Mouse (Mus musculus) CH12.LX (cell line): ENCODE data around the gene Lmf1. TPM values are rescaled to one million over a fixed set of nuclear protein-coding genes. Genes with fewer than 3 reads are reported as not detected.

ENCODE experiments used
- DNase-seq: peaks from one replicate; pipeline ENCODE4 v3.0.0-alpha.2; 2013; ENCODE audit errors: extremely low read depth
- H3K27ac ChIP-seq: 2 replicates; pipeline ENCODE4 v1.5.1; 2012; ENCODE audit warnings: low read depth, mild to moderate bottlenecking, control low read depth, moderate library complexity; ENCODE audit not compliant: insufficient read depth
- H3K27me3 ChIP-seq: replicated peaks from 2 replicates; pipeline ENCODE3; 2012; ENCODE audit warnings: inconsistent platforms
- H3K36me3 ChIP-seq, 2 experiments: replicated peaks in 1 of 2; 2 replicates each; pipeline versions ENCODE3 to v1.6.1; 2012; ENCODE audit warnings: inconsistent platforms in 1 of 2, low read length in 1 of 2, mild to moderate bottlenecking in 1 of 2, mixed read lengths in 1 of 2, moderate library complexity in 1 of 2; ENCODE audit not compliant: control insufficient read depth in 1 of 2, insufficient read depth in 1 of 2
- H3K4me1 ChIP-seq, 2 experiments: 2 replicates each; pipeline ENCODE4 v1.6.1; 2012; ENCODE audit warnings: inconsistent platforms in 1 of 2, moderate library complexity in 1 of 2; ENCODE audit not compliant: insufficient read depth in 2 of 2, control insufficient read depth in 1 of 2
- H3K4me2 ChIP-seq: 2 replicates; pipeline ENCODE4 v1.6.1; 2012; ENCODE audit warnings: low read depth, mild to moderate bottlenecking, control low read depth; ENCODE audit not compliant: poor library complexity, insufficient read depth, severe bottlenecking
- H3K4me3 ChIP-seq, 3 experiments: fragments of 150-350 bp in 1 of 3; sonication (generic) in 1 of 3; replicated peaks in 1 of 3; 2 replicates each; pipeline versions ENCODE3 to v1.5.1; 2011 to 2012; ENCODE audit warnings: low read depth in 2 of 3, low read length in 2 of 3, mild to moderate bottlenecking in 2 of 3, moderate library complexity in 2 of 3, control low read depth in 1 of 3, improper control_type of control experiment in 1 of 3, inconsistent platforms in 1 of 3, mixed read lengths in 1 of 3; ENCODE audit not compliant: poor library complexity in 1 of 3
- H3K79me2 ChIP-seq: replicated peaks from 2 replicates; pipeline ENCODE4 v1.6.1; 2012; ENCODE audit warnings: mild to moderate bottlenecking, moderate library complexity; ENCODE audit not compliant: control insufficient read depth, poor library complexity, insufficient read depth, severe bottlenecking; ENCODE audit errors: extremely low read depth
- H3K9ac ChIP-seq: 2 replicates; pipeline ENCODE4 v1.6.1; 2012; ENCODE audit warnings: low read depth, mild to moderate bottlenecking, control low read depth, moderate library complexity; ENCODE audit not compliant: insufficient read depth
- H3K9me3 ChIP-seq: replicated peaks from 2 replicates; pipeline ENCODE3; 2012; ENCODE audit warnings: low read length, inconsistent platforms, mixed read lengths
- CHD1 ChIP-seq: IDR thresholded peaks from 2 replicates; pipeline ENCODE4 v1.6.1; 2012; ENCODE audit warnings: low read depth, low read length, improper control_type of control experiment, inconsistent platforms
- CHD2 ChIP-seq: IDR thresholded peaks from 2 replicates; pipeline ENCODE4 v1.6.1; 2011; ENCODE audit warnings: low read length, improper control_type of control experiment
- CTCF ChIP-seq, 2 experiments: IDR thresholded peaks in 1 of 2; conservative IDR thresholded peaks in 1 of 2; 2 replicates each; pipeline ENCODE4 v1.5.1; 2011 to 2012; ENCODE audit warnings: low read depth in 2 of 2, low read length in 2 of 2, improper control_type of control experiment in 1 of 2, inconsistent platforms in 1 of 2, mild to moderate bottlenecking in 1 of 2, moderate library complexity in 1 of 2
- ELF1 ChIP-seq: IDR thresholded peaks from 2 replicates; pipeline ENCODE4 v1.6.1; 2014; ENCODE audit warnings: low read depth, mild to moderate bottlenecking, inconsistent platforms, low read length, improper control_type of control experiment
- EP300 ChIP-seq: IDR thresholded peaks from 2 replicates; pipeline ENCODE4 v1.6.1; 2011; ENCODE audit warnings: low read length, improper control_type of control experiment
- ETS1 ChIP-seq: conservative IDR thresholded peaks from 2 replicates; pipeline ENCODE4 v1.6.1; 2012; ENCODE audit warnings: low read depth, mild to moderate bottlenecking, inconsistent platforms, low read length, improper control_type of control experiment, moderate library complexity
- GABPA ChIP-seq: IDR thresholded peaks from 2 replicates; pipeline ENCODE4 v1.6.1; 2012; ENCODE audit warnings: low read depth, low read length, improper control_type of control experiment, inconsistent platforms; ENCODE audit not compliant: insufficient replicate concordance
- HCFC1 ChIP-seq: IDR thresholded peaks from 2 replicates; pipeline ENCODE4 v1.6.1; 2012; ENCODE audit warnings: low read depth, mild to moderate bottlenecking, inconsistent platforms, low read length, improper control_type of control experiment
- IRF4 ChIP-seq: IDR thresholded peaks from 2 replicates; pipeline ENCODE4 v1.6.1; 2014; ENCODE audit warnings: low read depth, mild to moderate bottlenecking, inconsistent platforms, low read length, improper control_type of control experiment
- JUN ChIP-seq: IDR thresholded peaks from 2 replicates; pipeline ENCODE4 v1.6.1; 2011; ENCODE audit warnings: low read depth, mild to moderate bottlenecking, low read length, improper control_type of control experiment, moderate library complexity; ENCODE audit not compliant: insufficient read depth
- MAFK ChIP-seq: IDR thresholded peaks from 2 replicates; pipeline ENCODE4 v1.6.1; 2011; ENCODE audit warnings: low read length, improper control_type of control experiment; ENCODE audit not compliant: insufficient replicate concordance
- MAX ChIP-seq: IDR thresholded peaks from 2 replicates; pipeline ENCODE4 v1.6.1; 2011; ENCODE audit warnings: low read length, improper control_type of control experiment
- MAZ ChIP-seq: IDR thresholded peaks from 2 replicates; pipeline ENCODE4 v1.6.1; 2012; ENCODE audit warnings: low read depth, mild to moderate bottlenecking, inconsistent platforms, low read length, improper control_type of control experiment, moderate library complexity
- MEF2A ChIP-seq: IDR thresholded peaks from 2 replicates; pipeline ENCODE4 v1.6.1; 2014; ENCODE audit warnings: low read depth, mild to moderate bottlenecking, inconsistent platforms, low read length, improper control_type of control experiment, borderline replicate concordance
- MYC ChIP-seq: IDR thresholded peaks from 2 replicates; pipeline ENCODE4 v1.6.1; 2011; ENCODE audit warnings: low read depth, mild to moderate bottlenecking, improper control_type of control experiment, low read length
- NELFE ChIP-seq: IDR thresholded peaks from 2 replicates; pipeline ENCODE4 v1.6.1; 2011; ENCODE audit warnings: low read depth, low read length, improper control_type of control experiment
- NRF1 ChIP-seq: IDR thresholded peaks from 2 replicates; pipeline ENCODE4 v1.6.1; 2014; ENCODE audit warnings: low read depth, mild to moderate bottlenecking, inconsistent platforms, low read length, improper control_type of control experiment, moderate library complexity
- POLR2A ChIP-seq: IDR thresholded peaks from 2 replicates; pipeline ENCODE4 v1.6.1; 2011; ENCODE audit warnings: low read depth, mild to moderate bottlenecking, improper control_type of control experiment, low read length
- POLR2AphosphoS2 ChIP-seq: IDR thresholded peaks from 2 replicates; pipeline ENCODE4 v1.6.1; 2011; ENCODE audit warnings: low read depth, low read length, improper control_type of control experiment
- RAD21 ChIP-seq: IDR thresholded peaks from 2 replicates; pipeline ENCODE4 v1.6.1; 2011; ENCODE audit warnings: low read depth, mild to moderate bottlenecking, low read length, improper control_type of control experiment, moderate library complexity
- RCOR1 ChIP-seq: conservative IDR thresholded peaks from 2 replicates; pipeline ENCODE4 v1.6.1; 2012; ENCODE audit warnings: low read depth, mild to moderate bottlenecking, inconsistent platforms, low read length, improper control_type of control experiment
- SMC3 ChIP-seq: IDR thresholded peaks from 2 replicates; pipeline ENCODE4 v1.6.1; 2011; ENCODE audit warnings: low read depth, low read length, improper control_type of control experiment
- USF1 ChIP-seq: IDR thresholded peaks from 2 replicates; pipeline ENCODE4 v1.6.1; 2014; ENCODE audit warnings: low read depth, mild to moderate bottlenecking, inconsistent platforms, low read length, improper control_type of control experiment
- ZC3H11A ChIP-seq: IDR thresholded peaks from 2 replicates; pipeline ENCODE4 v1.6.1; 2012; ENCODE audit warnings: low read depth, mild to moderate bottlenecking, inconsistent platforms, low read length, improper control_type of control experiment
- ZKSCAN1 ChIP-seq: IDR thresholded peaks from 2 replicates; pipeline ENCODE4 v1.6.1; 2012; ENCODE audit warnings: low read depth, inconsistent platforms, low read length, improper control_type of control experiment, borderline replicate concordance
- dilution Hi-C: fragments of 300-500 bp; cut with MboI; formaldehyde crosslinking; loops from 2 replicates; pipeline ENCODE4 v1.14.3; 2020; ENCODE audit warnings: low sequenced_read_pairs; ENCODE audit not compliant: extremely low pct_unique_long_range_greater_than_20kb, extremely low pct_ligation_motif_present
- in situ Hi-C: fragments of 300-500 bp; cut with MboI; formaldehyde crosslinking; loops from 3 replicates; pipeline ENCODE4 v1.14.3; 2019; ENCODE audit warnings: low sequenced_read_pairs, low pct_ligation_motif_present, low pct_unique_long_range_greater_than_20kb, mixed read lengths
- polyA plus RNA-seq: library from polyadenylated mRNA; unstranded; fragments of >175 nt; gene quantifications from 2 replicates; pipeline ENCODE4 v1.2.1, GENCODE M21; 2012; ENCODE audit warnings: low read depth; ENCODE audit not compliant: insufficient read length
- total RNA-seq, 2 experiments: library from RNA; depleted of rRNA; stranded (reverse); fragments of 300-350 nt in 1 of 2; fragments of >200 nt in 1 of 2; gene quantifications; 2 replicates each; pipeline ENCODE4 v1.2.3; 2012 to 2014

Gene Lmf1
- total and polyA plus RNA-seq, 3 experiments: 13.3 to 26.9 (median 15.2) TPM

- Histone ChIP-seq H3K9ac (no peak overlapping the region), H3K36me3 (no peaks in the 10 kb centered on the region), H3K4me3 (no peak overlapping the region), H3K27me3 (peaks cover 52% of the 10 kb centered on the region), H3K27ac (no peak overlapping the region), H3K9me3 (no peaks in the 10 kb centered on the region), H3K4me1 (no peaks in the 10 kb centered on the region), H3K79me2 (no peaks in the 10 kb centered on the region), H3K4me2 (no peak overlapping the region)
- dilution Hi-C loops (no loop called here), in situ Hi-C loops (no loop called here)
- DNase-seq: no peak
- peak; percentile 17 to 65; a peak in 2 of 4 replicates for TF ChIP-seq CTCF (conservative IDR thresholded peaks at IDR 0.05 in 1 of 2, IDR thresholded peaks at IDR 0.05 in 1 of 2; ENCODE audit: low read depth in 2 of 2, low read length in 2 of 2)
- TF ChIP-seq RCOR1: no peak
- no peak for TF ChIP-seq NRF1
- TF ChIP-seq MAZ: no peak
- no peak for TF ChIP-seq ETS1
- no peak for TF ChIP-seq USF1
- TF ChIP-seq ZC3H11A: no peak
- TF ChIP-seq MYC: peak; percentile 79
- TF ChIP-seq RAD21: peak; percentile 29
- no peak for TF ChIP-seq ELF1
- peak; percentile 32 for TF ChIP-seq SMC3
- TF ChIP-seq JUN: no peak
- TF ChIP-seq MAX: 0 out of 2 replicates have a peak, but pooled peaks have one; percentile 26
These were observed 122.1 kb downstream of the Lmf1 start for GRCm38 (mm10) chr17:25700863-25701496.

- in situ Hi-C loops: no loop called here
- H3K27me3 ChIP-seq: peaks cover 66% of the 10 kb centered on the region
- dilution Hi-C loops: no loop called here
These were observed 131.1 kb downstream of the Lmf1 start for GRCm38 (mm10) chr17:25709994-25710393.

More at GRCm38 (mm10) chr17:25709994-25710393, 131.1 kb downstream of the Lmf1 start:
- DNase-seq: no peak
- no peak overlapping the region for H3K9ac ChIP-seq
- TF ChIP-seq GABPA: no peak
- TF ChIP-seq JUN: no peak
- no peak for TF ChIP-seq EP300
- TF ChIP-seq ZC3H11A: no peak
- no peak for TF ChIP-seq SMC3
- TF ChIP-seq RCOR1: no peak
- no peak for TF ChIP-seq ETS1
- no peak for TF ChIP-seq ZKSCAN1
- no peak for TF ChIP-seq IRF4
- TF ChIP-seq HCFC1: no peak
- TF ChIP-seq NELFE: no peak
- no peak for TF ChIP-seq CHD1
- TF ChIP-seq POLR2AphosphoS2: no peak
- TF ChIP-seq POLR2A: no peak
- no peak for TF ChIP-seq MAFK
- TF ChIP-seq RAD21: no peak
- no peak for TF ChIP-seq MEF2A
- TF ChIP-seq CHD2: no peak
- H3K4me2 ChIP-seq: no peak overlapping the region
- no peaks in the 10 kb centered on the region for H3K36me3 ChIP-seq
- H3K79me2 ChIP-seq: no peaks in the 10 kb centered on the region
- H3K27ac ChIP-seq: no peak overlapping the region
- H3K4me3 ChIP-seq: no peak overlapping the region
- peaks cover 19% of the 10 kb centered on the region for H3K9me3 ChIP-seq
- H3K4me1 ChIP-seq: no peaks in the 10 kb centered on the region
